ENCODE assay signal across 23 mouse cellular contexts in genomic region chr10:93509532-93510153, GRCm38 (mm10). TPM values are rescaled to one million over a fixed set of nuclear protein-coding genes. Genes with fewer than 3 reads are reported as not detected.
"Had no signal": no experiment of that assay in that cellular context is flagged by ENCODE, and none has a peak within 500 bp of the region (broad histone marks: within the 10 kb centered on the region; RNA-seq: fewer than 3 reads in every experiment).

No protein-coding gene starts in this region.

- H3K4me2 ChIP-seq: limb, embryonic 12.5 days; limb, embryonic 15.5 days; liver, embryonic 11.5 days; lung, embryonic 14.5 days; midbrain, embryonic 11.5 days had no signal

- DNase-seq: kidney, adult 2 months; kidney, postnatal 25 days; left cerebral cortex, postnatal 4 days; liver, postnatal 0 days; lung, embryonic 14.5 days; lung, postnatal 10 days; lung, postnatal 36 days; midbrain, embryonic 14.5 days; thymus, adult 18-20 months; thymus, postnatal 36 days had no signal

- ATAC-seq: liver, postnatal 0 days had no signal

- H3K27ac ChIP-seq: kidney, postnatal 0 days; limb, embryonic 12.5 days; limb, embryonic 15.5 days; liver, embryonic 14.5 days had no signal

- H3K27me3 ChIP-seq: limb, embryonic 12.5 days; limb, embryonic 15.5 days had no signal

- H3K9me3 ChIP-seq: limb, embryonic 12.5 days; limb, embryonic 15.5 days had no signal

- H3K9ac ChIP-seq: limb, embryonic 12.5 days; limb, embryonic 15.5 days; liver, embryonic 14.5 days; liver, postnatal 0 days; lung, embryonic 14.5 days had no signal

- H3K4me3 ChIP-seq: limb, embryonic 12.5 days; limb, embryonic 15.5 days had no signal

- H3K36me3 ChIP-seq: limb, embryonic 12.5 days; limb, embryonic 15.5 days had no signal

- H3K4me1 ChIP-seq: limb, embryonic 12.5 days; limb, embryonic 15.5 days had no signal

RNA-seq across cellular contexts. Expression of gene Hal, which starts 21.1 kb away (rescaled TPM):
- total RNA-seq: megakaryocyte-erythroid progenitor cell, adult 5-6 weeks had no signal
- polyA plus RNA-seq: kidney, embryonic 14.5 days; kidney, postnatal 0 days; limb, embryonic 12.5 days; midbrain, embryonic 11.5 days; midbrain, embryonic 14.5 days had no signal

RNA-seq across cellular contexts. Expression of gene Amdhd1, which starts 30.2 kb away (rescaled TPM):
- total RNA-seq: megakaryocyte-erythroid progenitor cell, adult 5-6 weeks; midbrain, postnatal 0 days had no signal
- polyA plus RNA-seq: midbrain, embryonic 14.5 days; neural tube, embryonic 14.5 days had no signal

RNA-seq across cellular contexts. Expression of gene Ccdc38, which starts 30.8 kb away (rescaled TPM):
- total RNA-seq: layer of hippocampus, postnatal 14 days; left cerebral cortex, adult 8-10 months; left cerebral cortex, postnatal 4 days; megakaryocyte-erythroid progenitor cell, adult 5-6 weeks had no signal
- polyA plus RNA-seq: kidney, adult 2 months; small intestine, adult 2 months had no signal
